Mouse (Mus musculus): ENCODE results near the gene Btbd11.

- TF ChIP-seq CTCF (conservative IDR thresholded peaks at IDR 0.05; ENCODE audit: insufficient read depth, insufficient read length, low read depth, low read length) (no peak), POLR2A (IDR thresholded peaks at IDR 0.05; ENCODE audit: low read depth, low read length) (no peak)
Observed at GRCm38 (mm10) chr10:85371309-85371708, 15.3 kb upstream of the Btbd11 start.

Data from kidney, adult 2 months (tissue).